11 mouse cellular contexts compared by ENCODE assay signal in genomic region chr4:115134296-115134630, GRCm38 (mm10). TPM values are rescaled to one million over a fixed set of nuclear protein-coding genes. Genes with fewer than 3 reads are reported as not detected.
DNase-seq lines count a peak whose midpoint lies in the region; ATAC-seq lines count a peak whose summit lies in the region.
"Had no signal": no experiment of that assay in that cellular context is flagged by ENCODE, and none has a peak within 500 bp of the region (broad histone marks: within the 10 kb centered on the region; RNA-seq: fewer than 3 reads in every experiment).

No protein-coding gene starts in this region.

- no peak overlapping the region for H3K27ac ChIP-seq in heart, embryonic 10.5 days
- no peak overlapping the region for H3K27ac ChIP-seq in neural tube, embryonic 11.5 days (ENCODE audit: low read depth, low read length)
- H3K27ac ChIP-seq in hindbrain, embryonic 11.5 days (ENCODE audit: low read depth, low read length) = no peak overlapping the region
- peak overlapping the region; percentile 86 for H3K27ac ChIP-seq in neural tube, embryonic 15.5 days (replicated peaks)

- intact Hi-C loops in heart, postnatal 36 days (cut with DNase I) = no loop called here

- peak overlapping the region; percentile 54; the same call in 1 of the 2 replicates for H3K4me3 ChIP-seq in heart, embryonic 10.5 days
- peak overlapping the region; percentile 31; the same call in 1 of the 2 replicates for H3K4me3 ChIP-seq in neural tube, embryonic 11.5 days (ENCODE audit: low read depth, low read length)
- H3K4me3 ChIP-seq in hindbrain, embryonic 11.5 days (ENCODE audit: low read depth, low read length) = peak overlapping the region; percentile 41; the same call in 1 of the 2 replicates
- H3K4me3 ChIP-seq in neural tube, embryonic 15.5 days (replicated peaks) = peak overlapping the region; percentile 54

- no peak overlapping the region for H3K9ac ChIP-seq in neural tube, embryonic 11.5 days (ENCODE audit: low read length)
- H3K9ac ChIP-seq in hindbrain, embryonic 11.5 days (ENCODE audit: low read depth, low read length) = no peak overlapping the region; the same call in 1 of the 2 replicates
- peak overlapping the region; percentile 65 for H3K9ac ChIP-seq in neural tube, embryonic 15.5 days (replicated peaks)

- H3K36me3 ChIP-seq in heart, embryonic 10.5 days = no peaks in the 10 kb centered on the region
- no peaks in the 10 kb centered on the region for H3K36me3 ChIP-seq in neural tube, embryonic 11.5 days (ENCODE audit: control insufficient read depth, insufficient read depth, low read length)
- no peaks in the 10 kb centered on the region for H3K36me3 ChIP-seq in hindbrain, embryonic 11.5 days (ENCODE audit: control insufficient read depth, insufficient read depth, low read length)
- H3K36me3 ChIP-seq in neural tube, embryonic 15.5 days = no peaks in the 10 kb centered on the region

- WGBS in heart, embryonic 10.5 days = 22% methylated on average over 7 of the region's 7 CpGs
- 15% methylated on average over 7 of the region's 7 CpGs for WGBS in neural tube, embryonic 11.5 days
- WGBS in hindbrain, embryonic 11.5 days = 20% methylated on average over 7 of the region's 7 CpGs
- 11% methylated on average over 7 of the region's 7 CpGs for WGBS in neural tube, embryonic 15.5 days

- H3K4me1 ChIP-seq in heart, embryonic 10.5 days = peaks cover 13% of the 10 kb centered on the region
- H3K4me1 ChIP-seq in neural tube, embryonic 11.5 days (ENCODE audit: control insufficient read depth, insufficient read depth, low read length) = peaks cover 4% of the 10 kb centered on the region; the same call in 1 of the 2 replicates
- 0 out of 2 replicates have a peak, but pooled peaks cover 2% of the 10 kb centered on the region for H3K4me1 ChIP-seq in hindbrain, embryonic 11.5 days (replicated peaks; ENCODE audit: control insufficient read depth, insufficient read depth, low read length)
- peaks cover 11% of the 10 kb centered on the region; the same call in 1 of the 2 replicates for H3K4me1 ChIP-seq in neural tube, embryonic 15.5 days

- H3K4me2 ChIP-seq in neural tube, embryonic 11.5 days (ENCODE audit: low read depth) = peak overlapping the region; percentile 63
- H3K4me2 ChIP-seq in hindbrain, embryonic 11.5 days (replicated peaks; ENCODE audit: low read depth, low read length) = peak overlapping the region; percentile 87
- H3K4me2 ChIP-seq in neural tube, embryonic 15.5 days = peak overlapping the region; percentile 75

- peaks cover 17% of the 10 kb centered on the region for H3K27me3 ChIP-seq in heart, embryonic 10.5 days (ENCODE audit: insufficient read depth, poor library complexity, severe bottlenecking)
- H3K27me3 ChIP-seq in neural tube, embryonic 11.5 days (ENCODE audit: control insufficient read depth, insufficient read depth, low read length) = peaks cover 7% of the 10 kb centered on the region; the same call in 1 of the 2 replicates
- peaks cover 11% of the 10 kb centered on the region for H3K27me3 ChIP-seq in hindbrain, embryonic 11.5 days (ENCODE audit: control insufficient read depth, insufficient read depth, low read length)
- no peaks in the 10 kb centered on the region; the same call in 1 of the 2 replicates for H3K27me3 ChIP-seq in neural tube, embryonic 15.5 days (replicated peaks)

- no peak for ATAC-seq in neural tube, embryonic 11.5 days (ENCODE audit: insufficient read depth, low FRiP score, low TSS enrichment)
- no peak for ATAC-seq in hindbrain, embryonic 11.5 days (ENCODE audit: low FRiP score)
- peak; percentile 72 for ATAC-seq in neural tube, embryonic 15.5 days (ENCODE audit: low FRiP score)

- no peaks in the 10 kb centered on the region for H3K9me3 ChIP-seq in heart, embryonic 10.5 days
- no peaks in the 10 kb centered on the region for H3K9me3 ChIP-seq in neural tube, embryonic 11.5 days (ENCODE audit: control insufficient read depth, low read length)
- H3K9me3 ChIP-seq in hindbrain, embryonic 11.5 days (ENCODE audit: control insufficient read depth, low read length) = no peaks in the 10 kb centered on the region
- no peaks in the 10 kb centered on the region for H3K9me3 ChIP-seq in neural tube, embryonic 15.5 days (replicated peaks)

- DNase-seq in heart, embryonic 10.5 days (ENCODE audit: low spot score) = no peak
- DNase-seq in heart, postnatal 36 days = no peak
- no peak for DNase-seq in neural tube, embryonic 11.5 days (ENCODE audit: low spot score)
- no peak for DNase-seq in neural tube, embryonic 10.5 days (ENCODE audit: extremely low spot score, low spot score)
- no peak for DNase-seq in hindbrain, embryonic 11.5 days (ENCODE audit: low spot score)
- DNase-seq in thymus, adult 18-20 months = no peak
- DNase-seq in gastrocnemius, adult 8-10 months (ENCODE audit: low spot score in 2 of 2) = no peak
- DNase-seq: gastrocnemius, postnatal 14 days; lung, postnatal 14 days had no signal

RNA-seq across cellular contexts. Expression of gene Cyp4x1, which starts 0.2 kb away (rescaled TPM):
- 0.10 and 0.21 TPM in 2 replicates for polyA plus RNA-seq in heart, embryonic 10.5 days (2016; fragmentation: Nextera tagmentation; extraction: Ambion mirVana)
- total RNA-seq in heart, postnatal 36 days (2021) = not detected
- polyA plus RNA-seq in neural tube, embryonic 11.5 days (2014; fragmentation: Nextera tagmentation; extraction: Ambion mirVana) = 1.2 and 2.3 TPM in 2 replicates
- polyA plus RNA-seq in hindbrain, embryonic 11.5 days (2014; fragmentation: Nextera tagmentation; extraction: Ambion mirVana) = 0.75 and 0.79 TPM in 2 replicates
- polyA plus RNA-seq in neural tube, embryonic 15.5 days (2015; fragmentation: Nextera tagmentation; extraction: Ambion mirVana) = 9.1 and 10.3 TPM in 2 replicates
- total RNA-seq in gastrocnemius, adult 8-10 months (2022) = not detected
- total RNA-seq: gastrocnemius, postnatal 14 days had no signal
- polyA plus RNA-seq: C2C12 had no signal

RNA-seq across cellular contexts. Expression of gene Pdzk1ip1, which starts 45.8 kb away (rescaled TPM):
- 19.5 and 29.4 TPM in 2 replicates for polyA plus RNA-seq in heart, embryonic 10.5 days (2016; fragmentation: Nextera tagmentation; extraction: Ambion mirVana)
- not detected for total RNA-seq in heart, postnatal 36 days (2021)
- 9.7 and 14.7 TPM in 2 replicates for polyA plus RNA-seq in neural tube, embryonic 11.5 days (2014; fragmentation: Nextera tagmentation; extraction: Ambion mirVana)
- 12.8 and 16.0 TPM in 2 replicates for polyA plus RNA-seq in hindbrain, embryonic 11.5 days (2014; fragmentation: Nextera tagmentation; extraction: Ambion mirVana)
- polyA plus RNA-seq in neural tube, embryonic 15.5 days (2015; fragmentation: Nextera tagmentation; extraction: Ambion mirVana) = 3.0 and 6.7 TPM in 2 replicates
- total RNA-seq in gastrocnemius, adult 8-10 months (2022) = not detected
- polyA plus RNA-seq: C2C12 had no signal
